Mouse (Mus musculus) kidney, adult 2 months (tissue): Measurements from ENCODE around the gene Islr.

Experiments used
- CTCF ChIP-seq: fragments of 200-500 bp; conservative IDR thresholded peaks from 2 replicates; pipeline ENCODE4 v1.5.1; 2011; ENCODE audit warnings: low read depth, mild to moderate bottlenecking, control low read depth, low read length, moderate library complexity, mixed read lengths; ENCODE audit not compliant: insufficient read depth, insufficient read length
- POLR2A ChIP-seq: fragments of 200-500 bp; IDR thresholded peaks from one replicate; pipeline ENCODE4 v1.6.1; 2011; ENCODE audit warnings: low read depth, low read length, control low read depth

DNA sequence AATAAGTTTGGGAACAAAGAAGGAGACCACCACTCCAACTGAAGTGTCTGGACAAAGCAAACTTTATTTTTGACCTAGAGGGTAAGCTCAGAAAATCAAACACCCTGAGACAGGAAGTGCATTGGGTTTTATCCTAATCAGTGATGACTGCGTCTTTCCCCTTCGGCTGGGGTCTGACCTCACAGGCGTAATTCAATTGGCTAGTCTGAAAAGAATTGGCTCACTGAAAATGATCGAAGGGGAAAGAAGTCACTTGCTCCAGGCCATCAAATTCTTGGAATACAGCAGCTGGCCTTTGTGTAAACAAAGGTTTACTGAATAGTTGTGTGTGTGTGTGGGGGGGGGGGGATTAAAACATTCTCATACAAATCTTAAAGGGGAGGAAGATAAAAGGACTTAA, 78.3 kb downstream of the Islr start:
- TF ChIP-seq CTCF (no peak), POLR2A (no peak)
